Mouse (Mus musculus): Measurements from ENCODE around the gene Magi3. TPM values are rescaled to one million over a fixed set of nuclear protein-coding genes. Genes with fewer than 3 reads are reported as not detected.

Gene Magi3
- polyA plus RNA-seq, 1 experiment from 2014 or later = 1.5 TPM

- Histone ChIP-seq H3K4me3 (ENCODE audit: low read depth, low read length) (no peak overlapping the region), H3K9ac (ENCODE audit: low read depth, low read length) (no peak overlapping the region), H3K4me1 (ENCODE audit: control insufficient read depth, low read depth, low read length) (no peaks in the 10 kb centered on the region), H3K4me2 (ENCODE audit: low read depth, low read length) (no peak overlapping the region), H3K36me3 (ENCODE audit: control insufficient read depth, insufficient read depth) (no peaks in the 10 kb centered on the region), H3K27me3 (ENCODE audit: control insufficient read depth, insufficient read depth, low read depth, low read length) (no peaks in the 10 kb centered on the region), H3K9me3 (replicated peaks; ENCODE audit: control insufficient read depth, low read length) (no peaks in the 10 kb centered on the region), H3K27ac (ENCODE audit: low read length) (no peak overlapping the region)
- ATAC-seq (ENCODE audit: low read depth) = no peak
- WGBS (ENCODE audit: insufficient replicate concordance) = 64% methylated on average over 3 of the region's 3 CpGs
These were observed 124.2 kb downstream of the Magi3 start for GRCm38 (mm10) chr3:104095936-104096335.

- H3K4me2 ChIP-seq (ENCODE audit: low read depth, low read length) = no peak overlapping the region
- H3K4me3 ChIP-seq (ENCODE audit: low read depth, low read length) = no peak overlapping the region
- H3K36me3 ChIP-seq (ENCODE audit: control insufficient read depth, insufficient read depth) = no peaks in the 10 kb centered on the region
- ATAC-seq (ENCODE audit: low read depth) = no peak
- no peak overlapping the region for H3K9ac ChIP-seq (ENCODE audit: low read depth, low read length)
- H3K4me1 ChIP-seq (ENCODE audit: control insufficient read depth, low read depth, low read length) = no peaks in the 10 kb centered on the region
- no peak overlapping the region for H3K27ac ChIP-seq (ENCODE audit: low read length)
- H3K27me3 ChIP-seq (ENCODE audit: control insufficient read depth, insufficient read depth, low read depth, low read length) = no peaks in the 10 kb centered on the region
- WGBS (ENCODE audit: insufficient replicate concordance) = 49% methylated on average over 1 of the region's 1 CpGs
- no peaks in the 10 kb centered on the region for H3K9me3 ChIP-seq (replicated peaks; ENCODE audit: control insufficient read depth, low read length)
These were observed 125.5 kb downstream of the Magi3 start for GRCm38 (mm10) chr3:104094646-104095045.

DNA sequence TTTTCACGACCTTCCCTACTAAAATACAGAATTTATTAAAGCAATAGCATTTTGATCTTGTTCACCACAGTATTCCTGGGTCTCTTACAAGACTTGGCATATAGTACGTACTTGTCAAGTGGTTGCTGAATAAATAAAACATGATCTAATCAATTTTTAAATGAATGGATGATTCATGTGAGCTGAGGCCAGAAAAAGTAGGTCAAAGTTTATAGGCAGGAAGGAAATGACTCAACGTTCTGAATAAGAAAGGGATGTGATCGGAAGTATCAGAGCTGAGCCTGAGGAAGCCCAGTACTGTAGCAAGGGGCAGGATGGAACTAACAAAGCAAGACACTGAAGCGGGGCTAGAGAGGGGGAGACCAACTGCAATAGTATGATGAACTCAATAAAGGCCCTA lies 127.4 kb downstream of the Magi3 start:
- H3K36me3 ChIP-seq (ENCODE audit: control insufficient read depth, insufficient read depth) = no peaks in the 10 kb centered on the region
- H3K27me3 ChIP-seq (ENCODE audit: control insufficient read depth, insufficient read depth, low read depth, low read length) = no peaks in the 10 kb centered on the region
- no peak for ATAC-seq (ENCODE audit: low read depth)
- H3K4me1 ChIP-seq (ENCODE audit: control insufficient read depth, low read depth, low read length) = no peaks in the 10 kb centered on the region
- no peak overlapping the region for H3K4me3 ChIP-seq (ENCODE audit: low read depth, low read length)
- no peaks in the 10 kb centered on the region for H3K9me3 ChIP-seq (replicated peaks; ENCODE audit: control insufficient read depth, low read length)
- H3K9ac ChIP-seq (ENCODE audit: low read depth, low read length) = no peak overlapping the region
- no peak overlapping the region for H3K27ac ChIP-seq (ENCODE audit: low read length)
- no peak overlapping the region for H3K4me2 ChIP-seq (ENCODE audit: low read depth, low read length)
- 55% methylated on average over 5 of the region's 5 CpGs for WGBS (ENCODE audit: insufficient replicate concordance)

- no peaks in the 10 kb centered on the region for H3K4me1 ChIP-seq (ENCODE audit: control insufficient read depth, low read depth, low read length)
- no peaks in the 10 kb centered on the region for H3K9me3 ChIP-seq (replicated peaks; ENCODE audit: control insufficient read depth, low read length)
- H3K4me2 ChIP-seq (ENCODE audit: low read depth, low read length) = no peak overlapping the region
- no peak overlapping the region for H3K4me3 ChIP-seq (ENCODE audit: low read depth, low read length)
- H3K9ac ChIP-seq (ENCODE audit: low read depth, low read length) = no peak overlapping the region
- no peaks in the 10 kb centered on the region for H3K27me3 ChIP-seq (ENCODE audit: control insufficient read depth, insufficient read depth, low read depth, low read length)
- 68% methylated on average over 1 of the region's 1 CpGs for WGBS (ENCODE audit: insufficient replicate concordance)
- H3K36me3 ChIP-seq (ENCODE audit: control insufficient read depth, insufficient read depth) = no peaks in the 10 kb centered on the region
- no peak overlapping the region for H3K27ac ChIP-seq (ENCODE audit: low read length)
- no peak for ATAC-seq (ENCODE audit: low read depth)
These were observed 138.1 kb downstream of the Magi3 start for GRCm38 (mm10) chr3:104082031-104082430.

- H3K4me2 ChIP-seq (ENCODE audit: low read depth, low read length) = no peak overlapping the region
- no peak overlapping the region for H3K27ac ChIP-seq (ENCODE audit: low read length)
- ATAC-seq (ENCODE audit: low read depth) = no peak
- H3K27me3 ChIP-seq (ENCODE audit: control insufficient read depth, insufficient read depth, low read depth, low read length) = no peaks in the 10 kb centered on the region
- H3K9ac ChIP-seq (ENCODE audit: low read depth, low read length) = no peak overlapping the region
- no peaks in the 10 kb centered on the region for H3K9me3 ChIP-seq (replicated peaks; ENCODE audit: control insufficient read depth, low read length)
- H3K36me3 ChIP-seq (ENCODE audit: control insufficient read depth, insufficient read depth) = no peaks in the 10 kb centered on the region
- no peak overlapping the region for H3K4me3 ChIP-seq (ENCODE audit: low read depth, low read length)
- H3K4me1 ChIP-seq (ENCODE audit: control insufficient read depth, low read depth, low read length) = no peaks in the 10 kb centered on the region
These were observed 141.4 kb downstream of the Magi3 start for GRCm38 (mm10) chr3:104078725-104079124.

- H3K27me3 ChIP-seq (ENCODE audit: control insufficient read depth, insufficient read depth, low read depth, low read length) = no peaks in the 10 kb centered on the region
- no peaks in the 10 kb centered on the region; the same call in none of the 2 replicates for H3K4me1 ChIP-seq (ENCODE audit: control insufficient read depth, low read depth, low read length)
- no peak overlapping the region for H3K9ac ChIP-seq (ENCODE audit: low read depth, low read length)
- no peak overlapping the region for H3K4me3 ChIP-seq (ENCODE audit: low read depth, low read length)
- ATAC-seq (ENCODE audit: low read depth) = peak; percentile 30; the same call in 1 of the 2 replicates
- no peaks in the 10 kb centered on the region for H3K9me3 ChIP-seq (replicated peaks; ENCODE audit: control insufficient read depth, low read length)
- H3K27ac ChIP-seq (ENCODE audit: low read length) = no peak overlapping the region
- no peaks in the 10 kb centered on the region for H3K36me3 ChIP-seq (ENCODE audit: control insufficient read depth, insufficient read depth)
- H3K4me2 ChIP-seq (ENCODE audit: low read depth, low read length) = no peak overlapping the region
These were observed 150.8 kb downstream of the Magi3 start for GRCm38 (mm10) chr3:104069395-104069794.

GRCm38 (mm10) chr3:104059001-104059622 lies 161.1 kb downstream of the Magi3 start:
- WGBS (ENCODE audit: insufficient replicate concordance) = 74% methylated on average over 6 of the region's 6 CpGs
- no peaks in the 10 kb centered on the region for H3K4me1 ChIP-seq (ENCODE audit: control insufficient read depth, low read depth, low read length)
- H3K27me3 ChIP-seq (ENCODE audit: control insufficient read depth, insufficient read depth, low read depth, low read length) = no peaks in the 10 kb centered on the region
- no peak overlapping the region for H3K4me3 ChIP-seq (ENCODE audit: low read depth, low read length)
- no peak overlapping the region for H3K27ac ChIP-seq (ENCODE audit: low read length)
- H3K9ac ChIP-seq (ENCODE audit: low read depth, low read length) = no peak overlapping the region
- H3K9me3 ChIP-seq (replicated peaks; ENCODE audit: control insufficient read depth, low read length) = no peaks in the 10 kb centered on the region
- no peak for ATAC-seq (ENCODE audit: low read depth)
- no peak overlapping the region for H3K4me2 ChIP-seq (ENCODE audit: low read depth, low read length)
- no peaks in the 10 kb centered on the region for H3K36me3 ChIP-seq (ENCODE audit: control insufficient read depth, insufficient read depth)

DNA sequence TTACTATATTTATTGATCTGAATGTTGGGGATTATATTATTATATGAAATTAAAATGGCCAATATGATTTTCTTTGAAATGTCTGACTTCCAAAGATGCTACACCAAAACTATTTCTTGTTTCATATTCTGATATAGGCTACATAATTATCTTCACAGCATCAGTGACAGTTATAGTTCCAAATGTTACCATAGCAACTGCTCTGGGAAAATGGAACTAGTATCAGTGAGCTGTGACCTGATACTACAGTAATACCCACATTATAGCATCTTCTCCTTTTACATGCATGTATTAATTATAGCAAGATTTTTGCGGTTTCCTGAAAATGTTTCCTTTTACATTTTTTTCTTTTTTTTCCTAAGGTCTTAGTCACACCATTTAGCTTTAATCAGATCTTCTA lies 187.4 kb downstream of the Magi3 start:
- H3K9me3 ChIP-seq (replicated peaks; ENCODE audit: control insufficient read depth, low read length) = no peaks in the 10 kb centered on the region
- H3K4me3 ChIP-seq (ENCODE audit: low read depth, low read length) = no peak overlapping the region
- 79% methylated on average over 1 of the region's 1 CpGs for WGBS (ENCODE audit: insufficient replicate concordance)
- no peaks in the 10 kb centered on the region for H3K4me1 ChIP-seq (ENCODE audit: control insufficient read depth, low read depth, low read length)
- H3K9ac ChIP-seq (ENCODE audit: low read depth, low read length) = no peak overlapping the region
- H3K4me2 ChIP-seq (ENCODE audit: low read depth, low read length) = no peak overlapping the region
- H3K27me3 ChIP-seq (ENCODE audit: control insufficient read depth, insufficient read depth, low read depth, low read length) = no peaks in the 10 kb centered on the region
- H3K36me3 ChIP-seq (ENCODE audit: control insufficient read depth, insufficient read depth) = no peaks in the 10 kb centered on the region
- H3K27ac ChIP-seq (ENCODE audit: low read length) = no peak overlapping the region
- no peak for ATAC-seq (ENCODE audit: low read depth)

GRCm38 (mm10) chr3:104032086-104032485 lies 188.1 kb downstream of the Magi3 start:
- no peaks in the 10 kb centered on the region for H3K27me3 ChIP-seq (ENCODE audit: control insufficient read depth, insufficient read depth, low read depth, low read length)
- no peak overlapping the region for H3K9ac ChIP-seq (ENCODE audit: low read depth, low read length)
- no peak overlapping the region for H3K27ac ChIP-seq (ENCODE audit: low read length)
- no peak overlapping the region for H3K4me3 ChIP-seq (ENCODE audit: low read depth, low read length)
- H3K4me1 ChIP-seq (ENCODE audit: control insufficient read depth, low read depth, low read length) = no peaks in the 10 kb centered on the region
- H3K9me3 ChIP-seq (replicated peaks; ENCODE audit: control insufficient read depth, low read length) = no peaks in the 10 kb centered on the region
- ATAC-seq (ENCODE audit: low read depth) = 0 out of 2 replicates have a peak, but pooled peaks have one; percentile 35
- 23% methylated on average over 1 of the region's 1 CpGs for WGBS (ENCODE audit: insufficient replicate concordance)
- H3K4me2 ChIP-seq (ENCODE audit: low read depth, low read length) = no peak overlapping the region
- no peaks in the 10 kb centered on the region for H3K36me3 ChIP-seq (ENCODE audit: control insufficient read depth, insufficient read depth)
